Mouse (Mus musculus) lung, adult 18-20 months (tissue): ENCODE measurements around the gene Olfr1205.

Source experiments
- DNase-seq, 2 experiments: peaks; one replicate each; pipeline ENCODE4 v3.0.0; 2022; ENCODE audit warnings: mixed read lengths in 2 of 2

The Olfr1205 gene

GRCm38 (mm10) chr2:88829437-88829836 lies at the start of gene Olfr1205:
Gene Olfr1205, plus strand, starts transcription at chr2:88829737.
- DNase-seq, result no peak

GRCm38 (mm10) chr2:88792736-88793135 lies 36.8 kb upstream of the Olfr1205 start, which contains the start of gene Olfr1201:
Gene Olfr1201, plus strand, starts transcription at chr2:88793036.
- no peak for DNase-seq

GRCm38 (mm10) chr2:88814196-88814595 lies 15.3 kb upstream of the Olfr1205 start, which contains the start of gene Olfr1202:
Gene Olfr1202, plus strand, starts transcription at chr2:88814496.
- no peak for DNase-seq

- DNase-seq, result no peak
Measured at GRCm38 (mm10) chr2:88838477-88838876, 8.9 kb downstream of the Olfr1205 start.

GRCm38 (mm10) chr2:88848992-88849391 lies 19.5 kb downstream of the Olfr1205 start, which contains the start of gene Olfr1204:
Gene Olfr1204, plus strand, starts transcription at chr2:88849292.
- no peak for DNase-seq

- no peak for DNase-seq
Measured at GRCm38 (mm10) chr2:88862931-88863330, 33.4 kb downstream of the Olfr1205 start, which contains the start of gene Olfr1206. Gene Olfr1206, plus strand, starts transcription at chr2:88863231.
